21 mouse cellular contexts compared by ENCODE assay signal in the genomic region with DNA sequence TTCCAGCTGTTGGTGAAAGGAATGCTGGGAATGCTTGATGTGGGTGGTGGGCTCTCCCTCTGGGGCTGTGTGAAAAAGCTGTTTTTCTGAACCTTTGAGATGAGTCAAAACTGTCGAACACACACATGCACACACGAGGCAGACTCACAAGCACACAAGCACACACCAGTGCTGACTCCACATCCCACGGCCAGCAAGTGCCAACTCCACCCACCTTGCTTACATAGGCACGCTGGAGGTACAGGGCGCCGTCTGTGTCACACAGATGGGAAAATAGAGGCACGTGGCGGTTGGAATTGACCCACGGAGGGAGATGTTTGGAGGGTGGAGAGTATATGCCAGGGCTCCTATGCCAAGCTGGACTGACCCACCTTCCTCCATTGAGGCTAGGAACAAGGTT. TPM values are rescaled to one million over a fixed set of nuclear protein-coding genes. Genes with fewer than 3 reads are reported as not detected.
DNase-seq lines count a peak whose midpoint lies in the region; ATAC-seq and TF ChIP-seq lines count a peak whose summit lies in the region.
"Had no signal": no experiment of that assay in that cellular context is flagged by ENCODE, and none has a peak within 500 bp of the region (broad histone marks: within the 10 kb centered on the region; RNA-seq: fewer than 3 reads in every experiment).

No protein-coding gene starts in this region.

- H3K9ac ChIP-seq in hindbrain, postnatal 0 days (replicated peaks; ENCODE audit: low read length): no peak overlapping the region
- no peak overlapping the region for H3K9ac ChIP-seq in forebrain, embryonic 11.5 days (ENCODE audit: low read length)
- 0 out of 2 replicates have a peak overlapping the region, but pooled peaks have one; percentile 34 for H3K9ac ChIP-seq in hindbrain, embryonic 14.5 days
- H3K9ac ChIP-seq in midbrain, embryonic 16.5 days (ENCODE audit: low read depth, low read length): no peak overlapping the region
- H3K9ac ChIP-seq: limb, embryonic 13.5 days; liver, embryonic 15.5 days; stomach, embryonic 15.5 days had no signal

- WGBS in hindbrain, embryonic 10.5 days: 38% methylated on average over 9 of the region's 9 CpGs
- whole genome bisulfite sequencing in hindbrain, postnatal 0 days: 36% methylated on average over 9 of the region's 9 CpGs
- 49% methylated on average over 9 of the region's 9 CpGs for WGBS in forebrain, embryonic 11.5 days
- whole genome bisulfite sequencing in hindbrain, embryonic 14.5 days: 40% methylated on average over 9 of the region's 9 CpGs
- WGBS in midbrain, embryonic 16.5 days: 41% methylated on average over 9 of the region's 9 CpGs

- peak overlapping the region; percentile 30; the same call in 1 of the 2 replicates for H3K27ac ChIP-seq in hindbrain, embryonic 10.5 days
- no peak overlapping the region for H3K27ac ChIP-seq in hindbrain, postnatal 0 days
- no peak overlapping the region for H3K27ac ChIP-seq in forebrain, embryonic 11.5 days (ENCODE audit: low read depth, low read length)
- no peak overlapping the region for H3K27ac ChIP-seq in hindbrain, embryonic 14.5 days
- H3K27ac ChIP-seq in midbrain, embryonic 16.5 days (ENCODE audit: low read length): no peak overlapping the region
- H3K27ac ChIP-seq: heart, embryonic 10.5 days; limb, embryonic 13.5 days; liver, embryonic 15.5 days; stomach, embryonic 15.5 days had no signal

- no peak for ATAC-seq in hindbrain, postnatal 0 days
- ATAC-seq in forebrain, embryonic 11.5 days (replicated peaks; ENCODE audit: low FRiP score): no peak
- no peak for ATAC-seq in hindbrain, embryonic 14.5 days (ENCODE audit: low FRiP score)
- ATAC-seq in midbrain, embryonic 16.5 days: 0 out of 2 replicates have a peak, but pooled peaks have one; percentile 7
- ATAC-seq: Patski had no signal

- no peak for DNase-seq in hindbrain, embryonic 10.5 days (ENCODE audit: low spot score)
- DNase-seq in hindbrain, postnatal 0 days (ENCODE audit: low spot score): no peak
- no peak for DNase-seq in forebrain, embryonic 11.5 days (ENCODE audit: low spot score)
- no peak for DNase-seq in hindbrain, embryonic 14.5 days (ENCODE audit: low spot score)
- DNase-seq in urinary bladder, postnatal 36 days (ENCODE audit: low spot score in 2 of 2): no peak
- DNase-seq in urinary bladder, postnatal 10 days (ENCODE audit: low spot score): no peak
- DNase-seq in cerebellum, postnatal 10 days: no peak
- DNase-seq: cerebellum, postnatal 25 days; gastrocnemius, postnatal 25 days; kidney, adult 18-20 months; kidney, postnatal 14 days; lung, postnatal 14 days; spleen, adult 18-20 months; thymus, postnatal 25 days had no signal

- no peak for TF ChIP-seq CTCF in hindbrain, postnatal 0 days (IDR thresholded peaks at IDR 0.05; ENCODE audit: low read depth)

- no peak overlapping the region for H3K4me2 ChIP-seq in hindbrain, postnatal 0 days (ENCODE audit: low read depth, low read length)
- H3K4me2 ChIP-seq in forebrain, embryonic 11.5 days (ENCODE audit: low read depth, low read length, severe bottlenecking): peak overlapping the region; percentile 34; the same call in 1 of the 2 replicates
- peak overlapping the region; percentile 39 for H3K4me2 ChIP-seq in hindbrain, embryonic 14.5 days (replicated peaks)
- H3K4me2 ChIP-seq in midbrain, embryonic 16.5 days (ENCODE audit: low read length): peak overlapping the region; percentile 32
- H3K4me2 ChIP-seq: limb, embryonic 13.5 days; liver, embryonic 15.5 days; stomach, embryonic 15.5 days had no signal

- peaks cover 41% of the 10 kb centered on the region for H3K4me1 ChIP-seq in hindbrain, embryonic 10.5 days (replicated peaks)
- H3K4me1 ChIP-seq in hindbrain, postnatal 0 days (ENCODE audit: insufficient read depth, low read length): peaks cover 15% of the 10 kb centered on the region; the same call in 1 of the 2 replicates
- peaks cover 13% of the 10 kb centered on the region for H3K4me1 ChIP-seq in forebrain, embryonic 11.5 days (replicated peaks; ENCODE audit: control insufficient read depth, insufficient read depth, low read length)
- H3K4me1 ChIP-seq in hindbrain, embryonic 14.5 days (replicated peaks; ENCODE audit: control insufficient read depth, insufficient read depth, low read length): peaks cover 26% of the 10 kb centered on the region
- peaks cover 25% of the 10 kb centered on the region for H3K4me1 ChIP-seq in midbrain, embryonic 16.5 days (ENCODE audit: control insufficient read depth, insufficient read depth, low read length)
- H3K4me1 ChIP-seq: liver, embryonic 15.5 days; stomach, embryonic 15.5 days had no signal

- H3K4me3 ChIP-seq in hindbrain, embryonic 10.5 days: peak overlapping the region; percentile 14
- H3K4me3 ChIP-seq in hindbrain, postnatal 0 days (ENCODE audit: low read length): no peak overlapping the region
- H3K4me3 ChIP-seq in forebrain, embryonic 11.5 days (ENCODE audit: low read depth, low read length): no peak overlapping the region
- H3K4me3 ChIP-seq in hindbrain, embryonic 14.5 days (replicated peaks; ENCODE audit: low read length): no peak overlapping the region
- H3K4me3 ChIP-seq in midbrain, embryonic 16.5 days (ENCODE audit: low read depth, low read length): no peak overlapping the region
- H3K4me3 ChIP-seq: heart, embryonic 10.5 days; limb, embryonic 13.5 days; liver, embryonic 15.5 days; stomach, embryonic 15.5 days had no signal

- no peaks in the 10 kb centered on the region for H3K9me3 ChIP-seq in hindbrain, embryonic 10.5 days
- no peaks in the 10 kb centered on the region for H3K9me3 ChIP-seq in hindbrain, postnatal 0 days (ENCODE audit: low read length)
- H3K9me3 ChIP-seq in forebrain, embryonic 11.5 days (ENCODE audit: control insufficient read depth, low read length): no peaks in the 10 kb centered on the region
- no peaks in the 10 kb centered on the region for H3K9me3 ChIP-seq in hindbrain, embryonic 14.5 days (ENCODE audit: control insufficient read depth, low read length)
- no peaks in the 10 kb centered on the region for H3K9me3 ChIP-seq in midbrain, embryonic 16.5 days (replicated peaks; ENCODE audit: control insufficient read depth, low read length, poor library complexity, severe bottlenecking)
- H3K9me3 ChIP-seq: heart, embryonic 10.5 days; limb, embryonic 13.5 days; liver, embryonic 15.5 days; stomach, embryonic 15.5 days had no signal

- H3K36me3 ChIP-seq in hindbrain, embryonic 10.5 days: no peaks in the 10 kb centered on the region
- no peaks in the 10 kb centered on the region for H3K36me3 ChIP-seq in hindbrain, postnatal 0 days (ENCODE audit: insufficient read depth, low read length)
- no peaks in the 10 kb centered on the region for H3K36me3 ChIP-seq in forebrain, embryonic 11.5 days (ENCODE audit: control insufficient read depth, insufficient read depth, low read length)
- no peaks in the 10 kb centered on the region for H3K36me3 ChIP-seq in hindbrain, embryonic 14.5 days (replicated peaks; ENCODE audit: control insufficient read depth, insufficient read depth)
- no peaks in the 10 kb centered on the region for H3K36me3 ChIP-seq in midbrain, embryonic 16.5 days (ENCODE audit: control insufficient read depth, insufficient read depth, low read length)
- H3K36me3 ChIP-seq: heart, embryonic 10.5 days; limb, embryonic 13.5 days; liver, embryonic 15.5 days; stomach, embryonic 15.5 days had no signal

- peaks cover 64% of the 10 kb centered on the region for H3K27me3 ChIP-seq in hindbrain, embryonic 10.5 days (ENCODE audit: insufficient read depth, poor library complexity, severe bottlenecking)
- H3K27me3 ChIP-seq in hindbrain, postnatal 0 days (ENCODE audit: insufficient read depth, low read length): 0 out of 2 replicates have a peak, but pooled peaks cover 7% of the 10 kb centered on the region
- peaks cover 4% of the 10 kb centered on the region; the same call in 1 of the 2 replicates for H3K27me3 ChIP-seq in forebrain, embryonic 11.5 days (ENCODE audit: control insufficient read depth, insufficient read depth, low read length)
- peaks cover 7% of the 10 kb centered on the region for H3K27me3 ChIP-seq in hindbrain, embryonic 14.5 days (ENCODE audit: control insufficient read depth, insufficient read depth, low read length)
- peaks cover 6% of the 10 kb centered on the region for H3K27me3 ChIP-seq in midbrain, embryonic 16.5 days (ENCODE audit: control insufficient read depth, insufficient read depth, low read depth, low read length)

RNA-seq across cellular contexts. Expression of gene C1qa, which starts 13.2 kb away (rescaled TPM):
- 4.8 and 10.8 TPM in 2 replicates for polyA plus RNA-seq in hindbrain, embryonic 10.5 days (2016; fragmentation: Nextera tagmentation; extraction: Ambion mirVana)
- 49.6 and 55.4 TPM in 2 replicates for total RNA-seq in hindbrain, postnatal 0 days (2014; rRNA removed)
- 48.4 and 49.9 TPM in 2 replicates for polyA plus RNA-seq in hindbrain, postnatal 0 days (2015; fragmentation: Nextera tagmentation; extraction: Ambion mirVana)
- polyA plus RNA-seq in forebrain, embryonic 11.5 days (2014; fragmentation: Nextera tagmentation; extraction: Ambion mirVana): 8.2 and 11.3 TPM in 2 replicates
- 29.9 and 33.4 TPM in 2 replicates for polyA plus RNA-seq in hindbrain, embryonic 14.5 days (2014; fragmentation: Nextera tagmentation; extraction: Ambion mirVana)
- 22.9 and 26.3 TPM in 2 replicates for polyA plus RNA-seq in midbrain, embryonic 16.5 days (2015; fragmentation: Nextera tagmentation; extraction: Ambion mirVana)
- polyA plus RNA-seq: Patski had no signal

RNA-seq across cellular contexts. Expression of gene C1qc, which starts 18.9 kb away (rescaled TPM):
- 7.5 and 18.5 TPM in 2 replicates for polyA plus RNA-seq in hindbrain, embryonic 10.5 days (2016; fragmentation: Nextera tagmentation; extraction: Ambion mirVana)
- 71.8 and 90.1 TPM in 2 replicates for total RNA-seq in hindbrain, postnatal 0 days (2014; rRNA removed)
- 47.1 and 48.3 TPM in 2 replicates for polyA plus RNA-seq in hindbrain, postnatal 0 days (2015; fragmentation: Nextera tagmentation; extraction: Ambion mirVana)
- 10.0 and 10.7 TPM in 2 replicates for polyA plus RNA-seq in forebrain, embryonic 11.5 days (2014; fragmentation: Nextera tagmentation; extraction: Ambion mirVana)
- polyA plus RNA-seq in hindbrain, embryonic 14.5 days (2014; fragmentation: Nextera tagmentation; extraction: Ambion mirVana): 29.5 and 30.5 TPM in 2 replicates
- polyA plus RNA-seq in midbrain, embryonic 16.5 days (2015; fragmentation: Nextera tagmentation; extraction: Ambion mirVana): 13.9 and 20.8 TPM in 2 replicates
- polyA plus RNA-seq: Patski had no signal

RNA-seq across cellular contexts. Expression of gene C1qb, which starts 25.8 kb away (rescaled TPM):
- 23.4 and 38.4 TPM in 2 replicates for polyA plus RNA-seq in hindbrain, embryonic 10.5 days (2016; fragmentation: Nextera tagmentation; extraction: Ambion mirVana)
- 65.5 and 72.0 TPM in 2 replicates for total RNA-seq in hindbrain, postnatal 0 days (2014; rRNA removed)
- polyA plus RNA-seq in hindbrain, postnatal 0 days (2015; fragmentation: Nextera tagmentation; extraction: Ambion mirVana): 75.8 and 79.7 TPM in 2 replicates
- polyA plus RNA-seq in forebrain, embryonic 11.5 days (2014; fragmentation: Nextera tagmentation; extraction: Ambion mirVana): 19.7 and 21.1 TPM in 2 replicates
- polyA plus RNA-seq in hindbrain, embryonic 14.5 days (2014; fragmentation: Nextera tagmentation; extraction: Ambion mirVana): 48.6 and 52.3 TPM in 2 replicates
- 29.3 and 40.8 TPM in 2 replicates for polyA plus RNA-seq in midbrain, embryonic 16.5 days (2015; fragmentation: Nextera tagmentation; extraction: Ambion mirVana)
- polyA plus RNA-seq: Patski had no signal

RNA-seq across cellular contexts. Expression of gene Epha8, which starts 44.8 kb away (rescaled TPM):
- polyA plus RNA-seq in hindbrain, embryonic 10.5 days (2016; fragmentation: Nextera tagmentation; extraction: Ambion mirVana): 2.4 and 4.6 TPM in 2 replicates
- total RNA-seq in hindbrain, postnatal 0 days (2014; rRNA removed): 52.9 and 59.3 TPM in 2 replicates
- 13.3 and 14.2 TPM in 2 replicates for polyA plus RNA-seq in hindbrain, postnatal 0 days (2015; fragmentation: Nextera tagmentation; extraction: Ambion mirVana)
- polyA plus RNA-seq in forebrain, embryonic 11.5 days (2014; fragmentation: Nextera tagmentation; extraction: Ambion mirVana): 0.72 and 0.77 TPM in 2 replicates
- polyA plus RNA-seq in hindbrain, embryonic 14.5 days (2014; fragmentation: Nextera tagmentation; extraction: Ambion mirVana): 13.8 and 15.5 TPM in 2 replicates
- 18.4 and 20.7 TPM in 2 replicates for polyA plus RNA-seq in midbrain, embryonic 16.5 days (2015; fragmentation: Nextera tagmentation; extraction: Ambion mirVana)
- total RNA-seq: gastrocnemius, postnatal 25 days; heart, postnatal 25 days had no signal
- polyA plus RNA-seq: Patski had no signal
